In the genomic region with DNA sequence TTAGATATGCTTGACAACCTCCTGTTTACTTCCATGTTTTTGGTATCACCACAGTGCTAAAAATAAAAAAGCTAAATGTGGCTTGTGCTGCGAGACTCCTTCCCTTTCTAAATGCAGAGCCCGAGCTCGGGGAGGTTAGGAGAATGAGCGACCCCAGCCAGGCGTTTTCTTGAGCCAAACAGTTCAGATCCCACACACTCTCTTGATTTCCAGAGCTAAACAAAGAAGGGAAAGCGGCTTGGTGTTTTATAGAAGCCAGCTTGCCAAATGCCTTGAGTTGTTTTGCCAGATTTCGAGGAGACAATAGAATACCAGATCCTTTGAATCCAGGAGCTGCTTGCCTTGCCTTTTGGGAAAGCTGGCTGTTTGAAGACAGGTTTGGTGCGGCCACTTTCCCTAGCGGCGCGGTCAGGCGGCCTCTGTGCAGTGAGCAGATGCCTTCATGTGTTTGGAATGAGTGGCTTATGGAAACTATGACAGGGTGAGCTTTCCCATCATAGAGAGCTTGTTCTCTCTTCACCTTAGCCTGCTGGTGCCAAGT, we compare ENCODE assay signal across 9 mouse cellular contexts. TPM values are rescaled to one million over a fixed set of nuclear protein-coding genes. Genes with fewer than 3 reads are reported as not detected.
DNase-seq lines count a peak whose midpoint lies in the region; ATAC-seq lines count a peak whose summit lies in the region.
"Had no signal": no experiment of that assay in that cellular context is flagged by ENCODE, and none has a peak within 500 bp of the region (broad histone marks: within the 10 kb centered on the region; RNA-seq: fewer than 3 reads in every experiment).

No protein-coding gene starts in this region.

- no peaks in the 10 kb centered on the region; the same call in 1 of the 2 replicates for H3K27me3 ChIP-seq in midbrain, embryonic 14.5 days (ENCODE audit: control insufficient read depth, insufficient read depth, low read length)
- H3K27me3 ChIP-seq: liver, embryonic 13.5 days had no signal

- peak overlapping the region; percentile 46 for H3K27ac ChIP-seq in midbrain, embryonic 14.5 days (replicated peaks; ENCODE audit: low read depth, low read length)
- H3K27ac ChIP-seq: liver, embryonic 13.5 days had no signal

- no peak for ATAC-seq in midbrain, embryonic 14.5 days (ENCODE audit: low FRiP score, low TSS enrichment)

- H3K4me1 ChIP-seq in midbrain, embryonic 14.5 days (ENCODE audit: control insufficient read depth, insufficient read depth, low read length): no peaks in the 10 kb centered on the region
- H3K4me1 ChIP-seq: liver, embryonic 13.5 days had no signal

- intact Hi-C loops in left cerebral cortex, postnatal 10 days (cut with DNase I): loop anchor here (2.0 to 10.0 kb wide), 3 partner anchors 151 to 1042 kb away; no protein-coding TSS in a partner anchor

- no peak overlapping the region for H3K4me3 ChIP-seq in midbrain, embryonic 14.5 days (replicated peaks; ENCODE audit: low read depth, low read length)
- H3K4me3 ChIP-seq: liver, embryonic 13.5 days had no signal

- no peaks in the 10 kb centered on the region for H3K9me3 ChIP-seq in midbrain, embryonic 14.5 days (ENCODE audit: control insufficient read depth, low read length)
- H3K9me3 ChIP-seq: liver, embryonic 13.5 days had no signal

- H3K9ac ChIP-seq in midbrain, embryonic 14.5 days (replicated peaks; ENCODE audit: low read length): no peak overlapping the region
- H3K9ac ChIP-seq: liver, embryonic 13.5 days had no signal

- peak; percentile 20 for DNase-seq in kidney, postnatal 10 days
- DNase-seq in kidney, adult 18-20 months: no peak
- peak; percentile 24 for DNase-seq in cerebellum, adult 9-11 months
- peak; percentile 37 to 68 for DNase-seq in heart, adult 9 months (ENCODE audit: low spot score in 2 of 2)
- DNase-seq in midbrain, embryonic 14.5 days: peak; percentile 47
- no peak for DNase-seq in urinary bladder, postnatal 10 days (ENCODE audit: low spot score)
- DNase-seq in left cerebral cortex, postnatal 10 days (ENCODE audit: extremely low spot score in 1 of 2, low spot score in 2 of 2): no peak
- DNase-seq in thymus, postnatal 0 days (ENCODE audit: low spot score): no peak

- H3K36me3 ChIP-seq in midbrain, embryonic 14.5 days (ENCODE audit: control insufficient read depth, insufficient read depth, low read length): no peaks in the 10 kb centered on the region
- H3K36me3 ChIP-seq: liver, embryonic 13.5 days had no signal

- H3K4me2 ChIP-seq in midbrain, embryonic 14.5 days (ENCODE audit: low read length): no peak overlapping the region
- H3K4me2 ChIP-seq: liver, embryonic 13.5 days had no signal

- WGBS in midbrain, embryonic 14.5 days: 44% methylated on average over 12 of the region's 12 CpGs

RNA-seq across cellular contexts. Expression of gene Map3k20, which starts 50.0 kb away (rescaled TPM):
- 3.8 and 6.6 TPM in 2 replicates for polyA plus RNA-seq in midbrain, embryonic 14.5 days (2014; fragmentation: Nextera tagmentation; extraction: Ambion mirVana)
- total RNA-seq in left cerebral cortex, postnatal 10 days (2021): 10 to 100 TPM; 11.1 to 12.7 TPM
- polyA plus RNA-seq in thymus, postnatal 0 days (2015; fragmentation: Nextera tagmentation; extraction: Ambion mirVana): 8.3 and 9.4 TPM in 2 replicates

Comparison
In these comparisons a context has a peak if more than half of its experiments do, and no peak if none do; other contexts are left out.
1. DNase-seq: peak in kidney, postnatal 10 days (single experiment), cerebellum, adult 9-11 months (single experiment), heart, adult 9 months (2 of 2) and midbrain, embryonic 14.5 days (single experiment); none in kidney, adult 18-20 months (single experiment), urinary bladder, postnatal 10 days (single experiment), left cerebral cortex, postnatal 10 days (0 of 2) and thymus, postnatal 0 days (single experiment).